Mouse (Mus musculus) olfactory bulb, adult 2 months (tissue): ENCODE data around the gene Eddm3b. TPM values are rescaled to one million over a fixed set of nuclear protein-coding genes. Genes with fewer than 3 reads are reported as not detected.

Experiments used
- H3K27ac ChIP-seq: fragments of 200-500 bp; 2 replicates; pipeline ENCODE4 v1.5.1; 2012; ENCODE audit warnings: low read depth, low read length; ENCODE audit not compliant: insufficient read depth
- H3K4me1 ChIP-seq: fragments of 200-500 bp; 2 replicates; pipeline ENCODE4 v1.6.1; 2012; ENCODE audit warnings: low read length; ENCODE audit not compliant: control insufficient read depth, insufficient read depth
- H3K4me3 ChIP-seq: fragments of 200-500 bp; 2 replicates; pipeline ENCODE4 v1.5.1; 2012; ENCODE audit warnings: mild to moderate bottlenecking, low read depth, low read length, moderate library complexity; ENCODE audit not compliant: insufficient read depth
- CTCF ChIP-seq: fragments of 200-500 bp; IDR thresholded peaks from 2 replicates; pipeline ENCODE4 v1.5.1; 2012; ENCODE audit warnings: low read depth, mild to moderate bottlenecking, low read length, moderate library complexity; ENCODE audit not compliant: insufficient read depth
- POLR2A ChIP-seq: fragments of 200-500 bp; IDR thresholded peaks from 2 replicates; pipeline ENCODE4 v1.6.1; 2012; ENCODE audit warnings: mild to moderate bottlenecking, low read depth, low read length, moderate library complexity; ENCODE audit not compliant: insufficient read depth
- WGBS: fragments of 180-500 bp; shearing (Covaris S2); methylation state at CpG from one replicate; pipeline ENCODE4 v1.1.7; 2018; 5-methylcytosine and 5-hydroxymethylcytosine counted together
- polyA plus RNA-seq: library from polyadenylated mRNA; stranded (reverse); fragments of >200 nt; gene quantifications from 2 replicates; pipeline ENCODE4 v1.2.4, GENCODE M21; 2012; ENCODE audit warnings: low replicate concordance; ENCODE audit not compliant: missing spikeins, insufficient read depth, insufficient read length

Eddm3b gene
- polyA plus RNA-seq, 1 experiment = not detected

GRCm38 (mm10) chr14:51085086-51085485 lies 29.1 kb upstream of the Eddm3b start:
- TF ChIP-seq POLR2A (no peak), CTCF (no peak)
- Histone ChIP-seq H3K4me3 (no peak overlapping the region), H3K4me1 (no peaks in the 10 kb centered on the region; the same call in 1 of the 2 replicates), H3K27ac (no peak overlapping the region)
- 85% methylated on average over 2 of the region's 2 CpGs for WGBS

- no peak overlapping the region for H3K27ac ChIP-seq
- WGBS = 88% methylated on average over 4 of the region's 4 CpGs
Observed at GRCm38 (mm10) chr14:51085911-51086310, 28.3 kb upstream of the Eddm3b start.

GRCm38 (mm10) chr14:51087762-51088161 lies 26.5 kb upstream of the Eddm3b start:
- Histone ChIP-seq H3K4me3 (no peak overlapping the region), H3K4me1 (peaks cover 6% of the 10 kb centered on the region), H3K27ac (no peak overlapping the region)
- no peak for TF ChIP-seq CTCF
- TF ChIP-seq POLR2A = no peak
- 20% methylated on average over 9 of the region's 9 CpGs for WGBS

More at GRCm38 (mm10) chr14:51085911-51086310, 28.3 kb upstream of the Eddm3b start:
- TF ChIP-seq CTCF (no peak), POLR2A (no peak)
- Histone ChIP-seq H3K4me1 (peaks cover 2% of the 10 kb centered on the region), H3K4me3 (no peak overlapping the region)

GRCm38 (mm10) chr14:51088166-51088969 lies 25.9 kb upstream of the Eddm3b start:
- H3K4me1 ChIP-seq = peaks cover 6% of the 10 kb centered on the region
- peak overlapping the region; percentile 95 for H3K4me3 ChIP-seq
- WGBS = 2% methylated on average over 23 of the region's 23 CpGs
- TF ChIP-seq CTCF = no peak
- peak overlapping the region; percentile 51; the same call in 1 of the 2 replicates for H3K27ac ChIP-seq

GRCm38 (mm10) chr14:51088970-51089673 lies 25.1 kb upstream of the Eddm3b start:
- no peak for TF ChIP-seq POLR2A
- TF ChIP-seq CTCF = no peak

GRCm38 (mm10) chr14:51089674-51090076 lies 24.6 kb upstream of the Eddm3b start:
- under 1% methylated on average over 15 of the region's 15 CpGs for WGBS
- peak overlapping the region; percentile 95 for H3K4me3 ChIP-seq
- peaks cover 6% of the 10 kb centered on the region for H3K4me1 ChIP-seq
- H3K27ac ChIP-seq = 0 out of 2 replicates have a peak overlapping the region, but pooled peaks have one; percentile 53
- TF ChIP-seq CTCF = no peak

More at GRCm38 (mm10) chr14:51088970-51089673, 25.1 kb upstream of the Eddm3b start:
- Histone ChIP-seq H3K4me1 (peaks cover 6% of the 10 kb centered on the region), H3K27ac (peak overlapping the region; percentile 73), H3K4me3 (peak overlapping the region; percentile 95)
- WGBS = under 1% methylated on average over 34 of the region's 34 CpGs

GRCm38 (mm10) chr14:51090077-51090781 lies 24.0 kb upstream of the Eddm3b start:
- H3K4me1 ChIP-seq = peaks cover 6% of the 10 kb centered on the region
- WGBS = under 1% methylated on average over 27 of the region's 27 CpGs
- TF ChIP-seq CTCF = no peak
- TF ChIP-seq POLR2A = no peak
- H3K27ac ChIP-seq = peak overlapping the region; percentile 53; the same call in 1 of the 2 replicates
- peak overlapping the region; percentile 95 for H3K4me3 ChIP-seq

- H3K4me3 ChIP-seq = peak within 1 kb of the TSS; percentile 95
- TF ChIP-seq POLR2A (no peak), CTCF (no peak)
- 11% methylated on average over 33 of the region's 33 CpGs for WGBS
- peaks cover 6% of the 10 kb centered on the region for H3K4me1 ChIP-seq
- H3K27ac ChIP-seq = peak within 1 kb of the TSS; percentile 53; the same call in 1 of the 2 replicates
Observed at GRCm38 (mm10) chr14:51090921-51091900, 23.0 kb upstream of the Eddm3b start, which contains the start of the genes Rnase4 and Ang. TSS of gene Rnase4 (plus strand) at chr14:51091077. TSS of gene Ang (plus strand) at chr14:51091150.
